Comparison of ENCODE assay signal across 23 mouse cellular contexts in the genomic region with DNA sequence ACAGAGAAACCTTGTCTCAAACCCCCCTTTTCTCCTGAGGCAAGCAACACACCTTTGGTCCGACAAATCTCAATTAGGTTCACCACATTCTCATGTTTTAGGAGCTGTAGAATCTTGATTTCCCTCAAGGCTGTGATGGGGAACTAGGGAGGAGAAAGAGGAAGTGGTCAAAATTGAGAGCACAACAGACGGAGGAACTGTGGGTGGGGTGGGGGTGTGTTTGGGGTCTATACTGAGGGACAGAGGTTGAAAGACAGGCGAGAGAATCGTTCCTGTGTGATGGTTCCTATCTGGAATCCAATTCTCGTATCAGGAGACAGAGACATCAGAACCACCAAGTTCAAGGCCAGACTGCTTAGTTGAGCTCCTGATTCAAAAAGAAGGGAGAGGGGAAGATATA. TPM values are rescaled to one million over a fixed set of nuclear protein-coding genes. Genes with fewer than 3 reads are reported as not detected.
DNase-seq lines count a peak whose midpoint lies in the region; ATAC-seq and TF ChIP-seq lines count a peak whose summit lies in the region.
"Had no signal": no experiment of that assay in that cellular context is flagged by ENCODE, and none has a peak within 500 bp of the region (broad histone marks: within the 10 kb centered on the region; RNA-seq: fewer than 3 reads in every experiment).

No protein-coding gene starts in this region.

- peak overlapping the region; percentile 39 for H3K4me3 ChIP-seq in E14TG2a.4 (replicated peaks; ENCODE audit: low read length)
- no peak overlapping the region for H3K4me3 ChIP-seq in hindbrain, embryonic 14.5 days (replicated peaks; ENCODE audit: low read length)
- no peak overlapping the region for H3K4me3 ChIP-seq in left cerebral cortex, adult 2 months

- WGBS in hindbrain, embryonic 14.5 days = 94% methylated on average over 5 of the region's 5 CpGs

- H3K4me2 ChIP-seq in hindbrain, embryonic 14.5 days (replicated peaks) = no peak overlapping the region

- 0 out of 2 replicates have a peak, but pooled peaks have one; percentile 11 for ATAC-seq in common myeloid progenitor, adult 5-6 weeks (replicated peaks; ENCODE audit: low read depth, poor library complexity, severe bottlenecking)
- no peak for ATAC-seq in activated CD4-positive, CD25-positive, alpha-beta regulatory T cell, adult 4 months
- no peak for ATAC-seq in hindbrain, embryonic 14.5 days (ENCODE audit: low FRiP score)
- ATAC-seq: CD4-positive, CD25-positive, alpha-beta regulatory T cell, adult 4 months; hindbrain, postnatal 0 days; intestine, postnatal 0 days; midbrain, embryonic 13.5 days had no signal

- H3K9ac ChIP-seq in hindbrain, embryonic 14.5 days = no peak overlapping the region
- H3K9ac ChIP-seq: embryonic facial prominence, embryonic 15.5 days; lung, embryonic 14.5 days; midbrain, embryonic 13.5 days had no signal

- peaks cover 80% of the 10 kb centered on the region for H3K4me1 ChIP-seq in E14TG2a.4 (replicated peaks; ENCODE audit: low read depth, low read length)
- H3K4me1 ChIP-seq in hindbrain, embryonic 14.5 days (replicated peaks; ENCODE audit: control insufficient read depth, insufficient read depth, low read length) = peaks cover 16% of the 10 kb centered on the region

- no peak overlapping the region for H3K27ac ChIP-seq in hindbrain, embryonic 14.5 days
- H3K27ac ChIP-seq in left cerebral cortex, adult 2 months = no peak overlapping the region
- H3K27ac ChIP-seq: embryonic facial prominence, embryonic 15.5 days; hindbrain, postnatal 0 days; kidney, embryonic 15.5 days; midbrain, embryonic 13.5 days; neural tube, embryonic 13.5 days had no signal

- peaks cover 64% of the 10 kb centered on the region for H3K36me3 ChIP-seq in E14TG2a.4 (ENCODE audit: insufficient read depth, low read length)
- peaks cover 61% of the 10 kb centered on the region for H3K36me3 ChIP-seq in hindbrain, embryonic 14.5 days (replicated peaks; ENCODE audit: control insufficient read depth, insufficient read depth)

- no peaks in the 10 kb centered on the region for H3K9me3 ChIP-seq in E14TG2a.4 (ENCODE audit: low read length)
- H3K9me3 ChIP-seq in hindbrain, embryonic 14.5 days (ENCODE audit: control insufficient read depth, low read length) = no peaks in the 10 kb centered on the region
- H3K9me3 ChIP-seq: embryonic facial prominence, embryonic 15.5 days; kidney, embryonic 15.5 days; midbrain, embryonic 13.5 days; neural tube, embryonic 13.5 days had no signal

- DNase-seq in lung, postnatal 36 days = peak; percentile 58
- DNase-seq in lung, postnatal 10 days = no peak
- peak; percentile 77 for DNase-seq in A20 (ENCODE audit: low read depth, low spot score)
- no peak for DNase-seq in hindbrain, embryonic 14.5 days (ENCODE audit: low spot score)
- DNase-seq in left cerebral cortex, adult 2 months (ENCODE audit: extremely low spot score in 1 of 2, low spot score in 2 of 2) = no peak
- DNase-seq: adrenal gland, postnatal 10 days; cerebellum, adult 18-20 months; cerebellum, postnatal 25 days; heart, adult 18-20 months; lung, embryonic 14.5 days had no signal

- intact Hi-C loops in left cerebral cortex, adult 2 months (cut with DNase I) = no loop called here

- TF ChIP-seq CTCF in E14TG2a.4 (conservative IDR thresholded peaks at IDR 0.05; ENCODE audit: low read length) = no peak
- TF ChIP-seq CTCF in left cerebral cortex, adult 2 months (IDR thresholded peaks at IDR 0.05) = no peak

- no peaks in the 10 kb centered on the region for H3K27me3 ChIP-seq in E14TG2a.4 (ENCODE audit: insufficient read depth, low read length)
- no peaks in the 10 kb centered on the region for H3K27me3 ChIP-seq in hindbrain, embryonic 14.5 days (ENCODE audit: control insufficient read depth, insufficient read depth, low read length)
- H3K27me3 ChIP-seq: embryonic facial prominence, embryonic 15.5 days; kidney, embryonic 15.5 days; midbrain, embryonic 13.5 days; neural tube, embryonic 13.5 days had no signal

RNA-seq across cellular contexts. Expression of a gene that starts 2.5 kb away (rescaled TPM):
- total RNA-seq in common myeloid progenitor, adult 5-6 weeks (2017) = 48.2 and 61.3 TPM in 2 replicates
- 10 to 100 TPM; 26.2 to 26.4 TPM for polyA plus RNA-seq in activated CD4-positive, CD25-positive, alpha-beta regulatory T cell, adult 4 months (2017; shearing (Covaris generic))
- 59.7 and 61.6 TPM in 2 replicates for polyA plus RNA-seq in hindbrain, embryonic 14.5 days (2014; fragmentation: Nextera tagmentation; extraction: Ambion mirVana)
- 100 to 1,000 TPM; 129 to 134 TPM for total RNA-seq in left cerebral cortex, adult 2 months (2021)

RNA-seq across cellular contexts. Expression of a gene that starts 6.5 kb away (rescaled TPM):
- 27.2 and 39.8 TPM in 2 replicates for total RNA-seq in common myeloid progenitor, adult 5-6 weeks (2017)
- 1 to 10 TPM; 3.8 to 6.2 TPM for polyA plus RNA-seq in activated CD4-positive, CD25-positive, alpha-beta regulatory T cell, adult 4 months (2017; shearing (Covaris generic))
- 14.8 and 16.3 TPM in 2 replicates for polyA plus RNA-seq in hindbrain, embryonic 14.5 days (2014; fragmentation: Nextera tagmentation; extraction: Ambion mirVana)
- 10 to 100 TPM in 1 of 2 experiments, 1 to 10 TPM in 1; 9.4 to 10.5 TPM for total RNA-seq in left cerebral cortex, adult 2 months (2021)

RNA-seq across cellular contexts. Expression of a gene that starts 10.4 kb away (rescaled TPM):
- 13.7 and 19.3 TPM in 2 replicates for total RNA-seq in common myeloid progenitor, adult 5-6 weeks (2017)
- polyA plus RNA-seq in activated CD4-positive, CD25-positive, alpha-beta regulatory T cell, adult 4 months (2017; shearing (Covaris generic)) = 10 to 100 TPM; 62.2 to 84.6 TPM
- polyA plus RNA-seq in hindbrain, embryonic 14.5 days (2014; fragmentation: Nextera tagmentation; extraction: Ambion mirVana) = 43.5 and 47.9 TPM in 2 replicates
- total RNA-seq in left cerebral cortex, adult 2 months (2021) = 10 to 100 TPM; 31.1 to 42.5 TPM

RNA-seq across cellular contexts. Expression of a gene that starts 30.4 kb away (rescaled TPM):
- not detected in 2 replicates for total RNA-seq in common myeloid progenitor, adult 5-6 weeks (2017)
- under 1 TPM in 1 of 2 experiments, not detected in 1; 0.99 TPM for polyA plus RNA-seq in activated CD4-positive, CD25-positive, alpha-beta regulatory T cell, adult 4 months (2017; shearing (Covaris generic))
- polyA plus RNA-seq in hindbrain, embryonic 14.5 days (2014; fragmentation: Nextera tagmentation; extraction: Ambion mirVana) = 3.8 and 4.5 TPM in 2 replicates
- 1 to 10 TPM; 1.6 to 2.2 TPM for total RNA-seq in left cerebral cortex, adult 2 months (2021)
- total RNA-seq: gastrocnemius, adult 8-10 months; heart, adult 18-20 months; hematopoietic stem cell, adult 5-6 weeks had no signal
- polyA plus RNA-seq: kidney, embryonic 15.5 days; large intestine, adult 2 months; lung, embryonic 14.5 days had no signal

RNA-seq across cellular contexts. Expression of a gene that starts 46.6 kb away (rescaled TPM):
- total RNA-seq in common myeloid progenitor, adult 5-6 weeks (2017) = 19.2 and 19.9 TPM in 2 replicates
- 10 to 100 TPM; 58.9 to 62.2 TPM for polyA plus RNA-seq in activated CD4-positive, CD25-positive, alpha-beta regulatory T cell, adult 4 months (2017; shearing (Covaris generic))
- polyA plus RNA-seq in hindbrain, embryonic 14.5 days (2014; fragmentation: Nextera tagmentation; extraction: Ambion mirVana) = 49.8 and 53.1 TPM in 2 replicates
- total RNA-seq in left cerebral cortex, adult 2 months (2021) = 10 to 100 TPM; 30.4 to 30.7 TPM

Comparison
In these comparisons a context has a peak if more than half of its experiments do, and no peak if none do; other contexts are left out.
1. DNase-seq: peak in lung, postnatal 36 days (single experiment) and A20 (single experiment); none in lung, postnatal 10 days (single experiment), hindbrain, embryonic 14.5 days (single experiment) and left cerebral cortex, adult 2 months (0 of 2).